Mouse (Mus musculus) left cerebral cortex, adult 9 months (tissue): ENCODE data around the gene Auts2.
"Not testable (repeated sequence)": the region's sequence is repeated elsewhere in the genome, so short reads cannot be mapped to it uniquely, and the experiment has no call there.

Experiments used
- DNase-seq, 2 experiments: peaks; one replicate each; pipeline ENCODE4 v3.0.0; 2022; ENCODE audit warnings: low spot score in 2 of 2

The Auts2 gene

DNA sequence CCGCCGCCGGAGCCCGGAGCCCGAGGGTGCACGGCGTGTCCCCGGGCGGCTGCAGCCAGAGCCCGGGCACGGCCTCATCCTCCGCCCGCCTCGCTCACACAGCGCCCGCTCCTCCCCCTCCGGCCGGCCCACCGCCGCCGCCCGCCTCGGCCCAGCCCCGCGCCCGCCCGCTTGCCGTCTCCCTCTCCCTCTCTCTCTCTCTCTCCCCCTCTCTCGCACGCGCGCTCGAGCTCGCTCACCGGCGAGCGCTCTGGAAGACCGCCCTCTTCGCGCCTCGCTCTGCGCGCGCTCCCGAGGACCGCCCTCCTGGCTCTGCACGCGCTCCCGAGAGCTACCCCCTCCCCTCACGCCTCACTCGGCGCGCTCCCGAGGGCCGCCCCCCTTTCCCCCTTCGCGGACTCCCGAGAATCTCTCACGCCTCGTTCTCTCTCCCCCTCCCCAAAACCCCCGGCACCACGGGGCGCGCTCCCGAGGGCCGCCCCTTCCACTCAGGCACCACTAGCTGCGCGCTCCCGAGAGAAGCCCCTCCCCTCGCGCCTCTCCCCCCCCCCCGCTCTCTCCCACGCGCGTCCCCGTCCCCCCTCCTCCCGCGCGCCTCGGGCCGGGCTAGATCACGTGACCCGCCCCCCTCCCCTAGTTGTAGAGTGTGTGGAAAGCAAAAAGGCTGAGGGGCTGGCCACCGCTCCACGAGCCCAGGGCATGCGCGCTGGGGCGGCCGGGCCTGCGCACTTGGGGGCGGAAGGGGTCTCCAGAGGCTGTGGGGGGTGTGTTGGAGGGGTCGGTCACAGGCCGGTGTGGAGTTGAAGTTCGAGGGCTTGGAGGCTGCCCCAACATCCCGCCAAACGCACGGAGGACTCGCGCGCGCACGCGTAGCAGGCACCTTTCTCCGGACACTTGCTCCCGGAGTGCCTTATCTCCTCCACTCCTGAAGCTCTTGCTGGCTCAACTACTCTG lies at the start of gene Auts2:
TSS of gene Auts2 (minus strand) at position 227 of the 954 bp plus-strand sequence.
- peak; percentile 66 to 79 for DNase-seq

DNA sequence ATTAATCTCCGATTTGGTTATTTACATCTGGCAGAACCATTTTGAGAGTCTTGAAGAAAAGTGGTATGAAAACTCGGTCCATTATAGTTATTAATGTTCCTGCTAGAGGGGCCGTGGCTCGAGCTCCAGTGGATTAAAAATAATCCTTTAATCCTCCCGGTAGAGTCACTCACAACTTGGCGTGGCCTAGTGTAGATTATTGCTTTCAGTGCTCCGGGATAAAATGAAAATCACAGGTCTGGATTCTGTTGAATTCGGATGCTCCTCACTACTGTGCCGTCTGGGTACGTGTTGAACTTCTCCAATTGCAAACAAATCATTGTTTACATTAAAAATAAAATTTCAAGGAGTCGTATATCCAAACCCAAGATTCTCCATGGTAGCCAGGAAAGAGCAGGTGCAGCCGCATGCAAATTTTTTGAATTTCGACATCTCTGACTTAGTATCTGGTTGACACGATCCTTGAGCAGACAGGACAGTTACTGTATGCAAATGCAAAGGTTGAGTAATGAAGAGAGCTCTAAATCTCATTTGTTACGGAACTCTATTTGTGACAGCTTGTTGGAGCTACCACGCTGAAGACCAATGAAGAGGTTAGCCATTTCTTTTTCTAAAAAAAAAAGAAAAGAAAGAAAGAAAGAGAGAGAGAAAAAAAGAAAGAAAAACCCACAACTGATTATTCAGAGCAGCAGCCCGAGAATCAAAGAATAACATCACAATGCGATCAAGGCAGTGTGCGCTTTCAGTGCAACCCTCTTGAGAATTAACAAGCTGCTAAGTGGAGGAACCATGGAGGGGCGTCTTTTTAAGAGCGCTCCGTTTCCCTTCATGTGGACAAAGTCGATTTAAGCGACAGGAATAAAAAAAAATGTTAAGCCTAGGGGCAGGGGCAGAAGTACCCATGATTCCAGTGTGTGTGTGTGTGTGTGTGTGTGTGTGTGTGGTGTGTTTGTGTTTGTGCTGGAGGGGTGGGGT lies 48.9 kb upstream of the Auts2 start:
- no peak for DNase-seq

DNA sequence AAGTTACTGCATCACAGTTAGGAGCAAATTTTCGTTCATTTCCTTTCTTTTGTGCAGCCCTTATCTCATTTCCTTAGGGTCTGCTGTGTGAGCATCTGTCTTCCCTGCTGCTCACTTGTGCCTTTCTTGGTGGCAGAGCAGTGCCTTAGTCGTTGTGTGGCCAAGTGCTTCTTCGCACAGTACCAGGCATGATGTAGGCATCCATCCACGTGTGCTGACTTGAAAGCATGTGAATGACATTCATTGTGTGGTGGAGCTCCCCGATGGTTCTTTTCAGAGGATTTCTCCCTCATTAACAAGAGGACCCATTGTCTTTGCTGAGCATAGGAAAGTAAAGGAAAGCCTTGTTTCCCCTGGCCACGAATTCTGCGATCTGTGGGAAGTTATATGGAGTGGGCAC lies 36.6 kb upstream of the Auts2 start:
- peak in 1 of 2 experiments; percentile 8 for DNase-seq

DNA sequence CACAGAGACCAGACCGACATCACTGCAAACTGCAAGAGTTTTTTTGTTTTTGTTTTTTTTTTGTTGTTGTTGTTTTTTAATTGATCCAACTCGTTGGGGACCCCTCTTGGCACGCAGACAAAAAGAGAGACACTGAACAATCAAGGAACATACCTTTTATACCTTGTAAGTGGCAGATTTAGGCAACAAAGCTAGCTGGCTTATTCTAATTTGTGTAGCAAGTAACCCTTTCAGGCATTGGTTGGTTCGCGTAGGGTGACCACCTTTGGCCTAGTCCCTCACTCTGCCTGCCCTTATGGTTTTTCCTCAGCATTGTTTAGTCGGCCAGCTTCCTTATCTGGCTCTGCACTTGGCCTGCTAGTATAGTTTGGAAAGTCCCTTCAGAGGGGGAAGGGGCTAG lies 17.6 kb upstream of the Auts2 start:
- DNase-seq: not testable (repeated sequence)

DNA sequence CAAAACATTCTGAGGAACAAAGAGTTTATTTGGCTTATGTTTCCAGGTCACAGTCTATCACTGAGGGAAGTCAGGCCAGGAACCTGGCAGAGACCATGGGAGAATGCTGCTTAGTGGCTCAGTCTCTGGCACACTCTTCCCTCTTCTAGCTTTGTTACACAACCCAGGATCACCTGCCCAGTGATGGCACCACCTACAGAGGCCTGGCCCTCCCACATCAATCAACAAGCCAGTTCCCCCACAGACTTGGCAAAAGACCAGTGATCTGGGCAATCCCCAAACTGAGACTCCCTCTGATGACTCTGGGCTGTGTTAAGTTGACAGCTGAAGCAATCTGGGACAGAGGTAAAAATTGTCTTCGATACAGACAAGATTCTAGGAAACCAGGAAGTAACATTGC lies 2.6 kb upstream of the Auts2 start:
- no peak for DNase-seq

DNA sequence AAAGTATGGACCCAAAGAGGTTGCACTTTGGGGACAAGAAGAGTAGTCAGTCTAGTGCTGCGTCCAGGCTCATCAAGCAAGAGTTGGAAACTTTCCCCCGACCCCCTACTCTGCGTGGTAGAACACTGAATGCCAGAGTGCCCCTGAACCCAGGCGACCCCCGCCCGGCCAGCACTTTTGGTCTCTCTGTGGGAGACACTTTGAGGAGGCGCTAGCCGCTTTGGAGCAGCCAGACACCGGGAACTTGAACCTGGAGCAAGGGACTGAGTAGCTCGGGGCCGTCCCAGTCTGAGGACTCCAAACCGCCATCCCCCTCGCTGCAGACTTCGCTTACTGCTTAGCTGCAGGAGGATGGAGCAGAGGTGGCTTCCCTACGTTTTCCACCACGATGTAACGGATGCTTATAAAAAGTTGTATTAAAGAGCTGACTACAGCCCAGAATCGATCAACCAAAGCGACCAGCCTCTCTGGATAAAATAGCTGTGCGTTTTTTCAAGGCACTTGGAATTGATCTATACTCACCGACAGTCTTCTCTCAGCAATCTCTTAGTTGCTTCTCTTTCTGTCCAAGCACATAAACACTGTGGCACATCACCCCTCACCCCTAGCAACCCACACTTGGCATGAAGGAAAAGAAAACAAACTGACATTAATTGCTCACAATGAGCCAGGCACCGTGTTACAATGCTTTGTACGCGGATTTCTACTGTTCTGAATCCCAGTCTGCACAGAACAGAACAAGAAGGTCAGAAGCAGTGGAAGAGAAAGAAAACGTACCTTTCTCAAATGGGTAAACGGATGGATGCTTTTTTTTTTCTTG lies 1.2 kb upstream of the Auts2 start:
- DNase-seq: peak in 1 of 2 experiments; percentile 8

DNA sequence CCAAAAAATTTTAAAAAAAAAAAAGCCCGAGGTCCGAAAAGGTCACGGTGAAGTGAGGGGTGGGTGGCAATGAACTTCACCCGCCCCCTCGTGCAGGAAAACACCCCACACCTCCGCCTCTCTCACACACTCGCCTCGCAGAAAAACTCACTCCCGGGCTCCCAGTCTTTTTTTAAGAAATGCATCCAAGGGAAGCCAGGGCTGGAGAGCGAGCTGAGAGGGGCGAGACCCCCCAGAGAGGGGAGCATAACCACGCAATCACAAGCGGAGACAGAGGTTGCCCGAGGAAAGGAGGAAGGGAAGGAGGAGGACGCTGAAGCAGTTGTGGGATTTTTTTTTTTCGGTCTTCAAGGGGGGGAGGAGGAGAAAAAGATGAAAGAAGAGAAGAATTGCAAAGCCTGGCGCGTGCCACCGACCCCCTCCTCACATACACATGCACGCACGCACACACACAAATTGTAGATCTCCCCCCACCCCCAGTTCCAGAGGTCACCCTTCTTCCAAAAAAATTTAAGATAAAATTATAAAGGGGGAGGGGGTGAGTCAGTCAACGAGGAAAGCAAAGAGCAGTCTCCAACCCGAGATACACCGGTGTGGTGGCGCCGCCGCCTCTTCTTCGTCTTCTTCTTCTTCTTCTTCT lies 643 bp downstream of the Auts2 start:
- DNase-seq: peak in 1 of 2 experiments; percentile 17

DNA sequence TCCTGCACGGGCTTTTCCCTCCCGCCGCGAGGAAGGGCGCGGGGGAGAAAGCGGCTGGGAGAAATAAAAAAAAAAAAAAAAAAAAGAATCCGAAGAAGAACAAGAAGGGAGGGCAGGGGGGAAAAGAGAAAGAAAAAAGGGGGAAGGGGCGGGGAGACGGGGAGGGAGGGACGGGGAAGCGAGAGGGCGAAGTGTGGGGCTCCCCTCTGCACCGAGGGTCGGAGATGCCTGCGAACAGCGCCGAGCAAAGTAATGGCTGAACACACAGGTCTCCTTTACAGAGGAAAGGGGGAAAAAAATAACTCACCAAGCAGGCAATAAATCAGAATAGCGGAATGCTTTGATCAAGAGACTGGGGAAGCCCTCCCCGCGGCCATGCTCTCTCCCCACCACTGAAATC lies 1.2 kb downstream of the Auts2 start:
- no peak for DNase-seq

DNA sequence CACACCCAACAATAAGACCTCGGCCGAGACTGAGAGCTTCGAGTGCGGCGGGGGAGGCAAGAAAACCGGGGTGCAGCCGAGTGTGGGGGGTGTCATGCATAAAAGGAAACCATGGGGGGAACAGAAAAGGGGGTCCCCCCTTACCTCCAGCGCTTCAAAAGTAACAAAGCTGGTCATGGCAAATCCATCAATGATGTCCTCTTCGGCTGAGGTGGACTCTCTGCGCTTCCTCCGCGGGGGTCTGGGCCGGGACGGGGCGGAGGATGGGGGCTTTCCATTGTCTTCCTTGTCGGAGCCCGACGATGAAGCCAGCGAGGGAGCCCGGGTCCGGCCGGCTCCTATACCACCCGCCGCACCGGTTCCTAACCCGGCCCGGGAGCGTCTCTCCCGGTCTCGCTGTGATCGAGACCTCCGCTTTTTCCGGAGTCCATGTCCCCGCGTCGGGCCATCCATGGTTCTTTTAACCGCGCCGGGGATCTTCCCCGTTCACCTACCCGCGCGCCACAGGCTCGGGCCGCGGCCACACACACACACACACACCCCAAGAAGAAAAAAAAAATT lies 1.7 kb downstream of the Auts2 start:
- peak in 1 of 2 experiments; percentile 8 for DNase-seq

DNA sequence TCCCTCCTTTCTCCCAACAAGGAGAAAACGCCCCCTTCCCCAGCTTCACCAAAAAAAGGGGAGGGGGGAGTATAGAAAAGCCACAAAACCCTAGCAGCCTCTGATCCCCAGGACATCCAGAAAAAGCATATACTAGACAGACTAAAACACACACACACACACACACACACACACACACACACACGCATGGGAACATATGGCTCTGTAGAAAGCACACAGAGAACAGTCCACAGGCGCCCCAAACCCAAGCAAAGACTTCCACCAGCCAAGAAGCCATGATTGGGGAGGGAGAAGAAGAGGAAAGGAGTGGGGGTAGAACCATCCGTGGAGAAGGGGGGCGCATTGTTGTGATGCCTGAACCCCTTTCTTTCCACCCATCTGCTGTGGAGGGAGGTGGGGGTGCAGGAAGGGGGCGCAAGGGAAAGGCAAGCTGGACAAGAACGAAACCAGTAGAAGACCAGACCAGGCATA lies 2.3 kb downstream of the Auts2 start:
- peak in 1 of 2 experiments; percentile 41 for DNase-seq

DNA sequence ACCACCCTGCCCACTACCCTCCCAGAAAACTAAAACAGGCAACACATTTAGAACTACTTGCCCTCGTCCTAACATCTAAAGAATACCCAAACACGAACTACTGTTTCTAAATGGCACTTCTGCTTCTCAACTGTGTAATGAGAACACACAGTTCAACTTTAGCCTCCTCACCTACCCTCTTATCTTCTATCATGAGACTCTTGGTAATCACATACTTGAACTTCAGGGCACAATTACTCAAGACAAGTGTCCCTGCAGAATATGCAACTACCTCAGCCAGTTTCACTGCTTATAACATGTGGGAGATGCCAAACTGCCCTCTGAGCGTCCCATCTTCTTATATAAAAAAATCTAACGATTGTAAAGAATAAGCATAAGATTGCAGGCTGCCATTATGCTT lies 5.7 kb downstream of the Auts2 start:
- DNase-seq: no peak

DNA sequence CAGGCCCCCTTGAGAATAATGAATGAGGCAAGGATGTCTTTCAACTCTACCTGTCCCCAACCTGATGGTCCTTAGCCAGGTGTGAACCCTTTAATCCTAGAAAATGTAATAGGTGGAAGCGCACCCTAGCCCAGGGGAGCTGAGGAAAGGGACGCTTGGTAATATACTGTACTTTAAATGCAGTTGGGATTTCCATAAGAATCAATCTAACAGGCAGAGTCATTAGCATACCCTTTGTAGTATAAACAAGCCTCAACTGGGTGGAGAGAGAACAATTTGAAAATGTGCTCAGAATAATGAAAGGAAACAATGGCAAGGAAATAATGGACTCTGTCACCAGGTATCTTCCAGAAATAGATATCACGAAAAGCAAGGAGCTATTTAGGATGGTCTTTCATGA lies 16.7 kb downstream of the Auts2 start:
- DNase-seq: no peak

DNA sequence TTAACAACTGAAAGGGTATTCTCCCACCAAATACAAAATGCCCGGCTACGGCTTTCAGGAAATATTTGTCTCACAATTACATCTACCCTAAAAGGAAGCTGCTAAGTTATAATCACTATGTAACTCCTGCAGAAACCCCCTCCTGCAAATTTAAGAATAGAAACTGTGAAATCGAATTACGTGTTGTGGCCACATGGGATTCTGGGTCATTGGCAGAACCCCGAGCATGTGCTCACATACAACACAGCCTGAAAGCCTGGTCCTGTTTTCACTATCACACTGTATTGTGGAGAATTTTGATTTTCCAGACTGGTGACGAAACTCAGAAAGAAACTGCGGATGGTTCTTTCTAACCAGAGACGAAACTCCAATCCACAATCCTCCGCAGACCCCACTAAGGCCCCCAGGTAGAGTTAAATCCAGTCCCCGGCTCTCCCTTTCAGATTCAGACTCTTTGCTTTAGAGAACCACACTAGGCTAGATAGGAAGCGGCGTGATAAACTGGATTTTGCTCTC lies 21.7 kb downstream of the Auts2 start:
- no peak for DNase-seq

DNA sequence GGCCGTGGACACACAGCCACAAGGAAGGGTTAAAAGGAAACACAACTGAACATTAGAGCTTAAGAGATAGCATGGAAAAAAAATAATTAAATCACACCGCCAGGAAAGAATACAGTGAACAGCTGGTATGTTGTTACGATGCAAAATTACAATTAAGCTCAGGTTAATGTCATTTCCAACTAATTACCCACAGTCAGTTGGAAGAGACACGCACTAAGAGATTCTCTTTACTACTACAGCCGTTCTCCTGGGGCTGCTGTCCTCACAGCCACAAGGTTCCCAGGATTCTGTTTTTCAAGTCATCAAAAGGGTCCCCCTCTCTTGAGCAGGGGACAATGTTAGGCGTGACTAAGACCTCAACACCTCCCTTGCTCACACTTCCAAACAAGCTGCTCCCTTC lies 25.3 kb downstream of the Auts2 start:
- DNase-seq: no peak

DNA sequence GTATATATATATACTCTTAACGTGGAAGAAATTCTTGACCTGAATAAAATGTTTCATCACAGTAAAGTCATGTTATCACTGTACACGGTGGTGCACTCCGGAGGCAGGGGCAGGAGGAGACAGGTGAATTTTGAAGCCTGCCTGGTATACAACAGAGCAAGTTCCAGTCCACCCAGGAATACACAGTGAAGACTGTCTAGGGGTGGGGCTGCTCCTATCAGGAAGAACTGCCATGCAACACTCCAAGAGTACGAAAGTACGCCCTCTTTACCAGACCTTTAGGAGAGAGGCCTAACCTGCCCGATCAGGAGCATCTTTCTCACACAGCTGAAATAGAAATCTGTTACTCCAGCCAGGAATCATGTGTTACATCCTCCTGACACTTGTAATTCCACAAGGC lies 28.6 kb downstream of the Auts2 start:
- no peak for DNase-seq

DNA sequence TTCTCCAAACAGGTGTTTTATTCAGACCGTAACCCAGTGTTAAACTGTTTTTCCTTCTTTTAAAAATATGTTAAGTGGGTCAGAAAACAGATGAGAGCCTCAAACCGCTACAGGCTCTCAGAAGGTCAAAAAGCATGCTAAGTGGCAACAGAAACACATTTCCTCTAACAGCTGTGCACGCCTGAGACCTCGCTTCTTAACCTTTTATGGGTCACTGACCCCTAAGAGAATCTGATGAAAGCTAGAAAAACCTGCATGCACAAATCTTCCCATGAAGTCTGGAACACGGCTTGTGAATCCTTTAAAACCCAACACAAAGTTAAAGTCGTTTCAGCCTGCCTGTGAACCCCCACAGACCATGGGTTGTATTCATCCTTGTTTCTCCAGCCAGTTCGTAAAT lies 29.9 kb downstream of the Auts2 start:
- DNase-seq: no peak

DNA sequence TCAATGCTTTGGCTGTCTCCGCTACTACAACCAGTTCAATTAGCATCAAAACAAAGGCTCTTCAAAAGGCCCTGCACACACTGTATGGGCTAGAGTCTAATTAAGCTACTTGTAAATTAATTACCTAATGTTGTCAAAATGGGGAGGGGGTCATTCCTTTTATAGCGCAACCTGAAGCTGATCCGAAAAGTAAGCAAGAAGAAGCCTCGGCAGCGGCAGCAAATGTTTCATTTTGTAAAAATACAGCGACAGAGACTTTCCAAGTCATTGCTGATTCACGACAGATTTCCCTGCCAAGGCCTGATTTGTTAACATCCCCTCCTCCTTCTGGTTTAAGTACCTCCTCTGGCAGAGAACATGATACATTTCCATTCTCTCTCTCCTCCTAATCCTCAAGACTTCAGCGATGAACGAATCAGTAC lies 33.7 kb downstream of the Auts2 start:
- peak in 1 of 2 experiments; percentile 47 for DNase-seq

DNA sequence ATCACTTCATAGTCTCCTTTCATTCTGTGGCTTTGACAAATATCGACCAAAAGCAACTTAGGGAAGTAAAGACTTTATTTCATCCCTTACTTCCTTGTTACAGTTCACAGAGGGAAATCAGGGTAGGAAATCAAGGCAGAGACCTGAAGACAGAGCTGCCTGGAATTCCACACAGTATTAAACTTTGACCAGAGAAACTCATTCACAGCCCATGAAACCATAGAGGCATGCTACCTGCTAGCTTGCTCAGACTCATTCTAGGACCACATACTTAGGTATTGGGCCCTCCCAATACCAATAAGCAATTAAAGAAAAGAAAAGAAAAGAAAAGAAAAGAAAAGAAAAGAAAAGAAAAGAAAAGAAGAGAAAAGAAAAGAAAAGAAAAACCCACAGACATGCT lies 38.3 kb downstream of the Auts2 start:
- no peak for DNase-seq

DNA sequence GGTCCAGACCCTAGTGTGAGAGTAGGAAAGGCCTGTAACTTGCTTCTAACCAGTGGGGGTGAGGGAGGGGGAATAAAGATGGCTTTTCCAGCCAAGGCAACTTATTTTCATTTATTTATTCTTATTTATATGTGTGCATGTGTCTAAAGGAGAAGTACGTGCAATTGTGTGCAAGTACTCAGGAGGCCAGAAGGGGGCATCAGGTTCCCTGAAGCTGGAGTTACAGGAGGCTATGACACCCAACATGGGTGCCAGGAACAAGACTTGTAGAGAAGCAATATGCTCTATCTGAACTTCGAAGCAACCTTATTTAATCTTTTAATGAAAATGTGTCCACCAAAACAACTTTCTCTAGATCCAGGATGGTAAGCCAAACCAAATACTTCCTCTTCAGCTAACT lies 39.7 kb downstream of the Auts2 start:
- no peak for DNase-seq

DNA sequence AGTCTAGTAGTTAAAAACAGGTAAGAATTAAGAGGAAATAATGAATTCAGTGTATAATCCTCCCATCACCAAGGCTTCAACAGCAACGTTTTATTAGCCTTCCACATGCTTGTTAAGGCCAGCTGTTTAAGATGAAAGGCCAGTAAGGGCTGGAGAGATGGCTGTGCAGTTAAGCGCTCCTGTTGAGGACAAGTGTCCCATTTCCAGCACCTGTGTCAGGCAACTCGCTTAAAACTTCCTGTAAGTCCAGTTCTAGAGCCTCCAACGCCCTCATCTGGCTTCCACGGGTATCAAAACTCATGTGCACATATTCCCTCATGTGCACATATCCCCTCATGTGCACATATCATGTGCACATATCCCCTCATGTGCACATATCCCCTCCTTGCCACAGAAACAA lies 41.1 kb downstream of the Auts2 start:
- DNase-seq: no peak
